Mouse (Mus musculus) lung, postnatal 0 days (tissue): ENCODE data around the gene Arl8a.

Experiments used
- CTCF ChIP-seq: IDR thresholded peaks from 2 replicates; pipeline ENCODE4 v1.5.1; 2016; ENCODE audit warnings: antibody characterized with exemption, mild to moderate bottlenecking
- EP300 ChIP-seq: IDR thresholded peaks from 2 replicates; pipeline ENCODE4 v1.6.1; 2016; ENCODE audit warnings: antibody characterized with exemption, mild to moderate bottlenecking, control low read depth

- TF ChIP-seq EP300 (no peak), CTCF (no peak)
Observed at GRCm38 (mm10) chr1:135147702-135148058, 1.1 kb downstream of the Arl8a start.
